Mouse (Mus musculus) spleen, postnatal 4 days (tissue): ENCODE data around the gene Gm11011.

Experiments
- DNase-seq, 2 experiments: peaks; one replicate each; pipeline ENCODE4 v3.0.0; 2022; ENCODE audit warnings: low spot score in 2 of 2

Gene Gm11011

GRCm38 (mm10) chr2:169589697-169590096 lies 2.2 kb upstream of the Gm11011 start:
- no peak for DNase-seq

GRCm38 (mm10) chr2:169586688-169587087 lies 857 bp downstream of the Gm11011 start:
- no peak for DNase-seq

GRCm38 (mm10) chr2:169585631-169586285 lies 1.8 kb downstream of the Gm11011 start:
- DNase-seq, result no peak

- no peak for DNase-seq
Observed at GRCm38 (mm10) chr2:169584745-169585456, 2.6 kb downstream of the Gm11011 start.

GRCm38 (mm10) chr2:169583476-169583875 lies 4.1 kb downstream of the Gm11011 start:
- no peak for DNase-seq

- no peak for DNase-seq
Observed at GRCm38 (mm10) chr2:169577508-169578196, 9.9 kb downstream of the Gm11011 start.

GRCm38 (mm10) chr2:169570063-169570462 lies 17.5 kb downstream of the Gm11011 start:
- no peak for DNase-seq

GRCm38 (mm10) chr2:169566159-169566558 lies 21.4 kb downstream of the Gm11011 start:
- no peak for DNase-seq

GRCm38 (mm10) chr2:169565751-169566150 lies 21.8 kb downstream of the Gm11011 start:
- no peak for DNase-seq

- no peak for DNase-seq
Observed at GRCm38 (mm10) chr2:169545674-169546073, 41.9 kb downstream of the Gm11011 start.

- DNase-seq, result no peak
Observed at GRCm38 (mm10) chr2:169538906-169539305, 48.6 kb downstream of the Gm11011 start.
